Mouse (Mus musculus) forebrain, embryonic 15.5 days (tissue): ENCODE measurements around the gene Prkab1. TPM values are rescaled to one million over a fixed set of nuclear protein-coding genes. Genes with fewer than 3 reads are reported as not detected.

ENCODE experiments used
- ATAC-seq: fragments of 200-750 bp; cut with Nextera tagmentation; replicated peaks from 2 replicates; pipeline ENCODE4 v1.8.0; 2017; ENCODE audit warnings: mild to moderate bottlenecking, moderate TSS enrichment, moderate library complexity
- H3K27ac ChIP-seq: fragments of 300-500 bp; sonication (generic); replicated peaks from 2 replicates; pipeline ENCODE4 v1.5.1; 2015; ENCODE audit warnings: mild to moderate bottlenecking, inconsistent platforms
- H3K27me3 ChIP-seq: fragments of 300-500 bp; sonication (generic); 2 replicates; pipeline ENCODE4 v1.6.1; 2015; ENCODE audit warnings: inconsistent platforms
- H3K36me3 ChIP-seq: fragments of 300-500 bp; sonication (generic); 2 replicates; pipeline ENCODE4 v1.6.1; 2015; ENCODE audit warnings: mild to moderate bottlenecking, inconsistent platforms
- H3K4me1 ChIP-seq: fragments of 300-500 bp; sonication (generic); 2 replicates; pipeline ENCODE4 v1.6.1; 2015; ENCODE audit warnings: inconsistent platforms
- H3K4me2 ChIP-seq: fragments of 300-500 bp; sonication (generic); replicated peaks from 2 replicates; pipeline ENCODE4 v1.6.1; 2015; ENCODE audit warnings: mild to moderate bottlenecking, inconsistent platforms
- H3K4me3 ChIP-seq: fragments of 300-500 bp; sonication (generic); 2 replicates; pipeline ENCODE4 v1.5.1; 2015; ENCODE audit warnings: mild to moderate bottlenecking, inconsistent platforms
- H3K9ac ChIP-seq: fragments of 300-500 bp; sonication (generic); replicated peaks from 2 replicates; pipeline ENCODE4 v1.6.1; 2015; ENCODE audit warnings: mild to moderate bottlenecking, inconsistent platforms
- H3K9me3 ChIP-seq: fragments of 300-500 bp; sonication (generic); 2 replicates; pipeline ENCODE4 v1.6.1; 2016; ENCODE audit warnings: inconsistent platforms
- WGBS: fragments of 180-500 bp; shearing (Covaris S2); methylation state at CpG from one replicate; pipeline ENCODE4 v1.1.7; 2015; ENCODE audit warnings: mixed read lengths; 5-methylcytosine and 5-hydroxymethylcytosine counted together
- polyA plus RNA-seq: library from polyadenylated mRNA; unstranded; fragments of >200 nt; fragmentation: Nextera tagmentation; extraction: Ambion mirVana; gene quantifications from 2 replicates; pipeline ENCODE4 v1.2.1, GENCODE M21; 2015

Prkab1 gene
- polyA plus RNA-seq, 1 experiment from 2014 or later = 52.3 TPM

GRCm38 (mm10) chr5:116030566-116031189 lies 6.4 kb upstream of the Prkab1 start:
- Histone ChIP-seq H3K4me2 (peak overlapping the region; percentile 36), H3K36me3 (no peaks in the 10 kb centered on the region), H3K27ac (no peak overlapping the region), H3K9ac (no peak overlapping the region), H3K27me3 (peaks cover 4% of the 10 kb centered on the region), H3K4me1 (peaks cover 4% of the 10 kb centered on the region; the same call in 1 of the 2 replicates), H3K9me3 (no peaks in the 10 kb centered on the region), H3K4me3 (no peak overlapping the region)
- 5% methylated on average over 19 of the region's 19 CpGs for WGBS
- 0 out of 2 replicates have a peak, but pooled peaks have one; percentile 26 for ATAC-seq

GRCm38 (mm10) chr5:116029071-116029470 lies 4.8 kb upstream of the Prkab1 start:
- no peak for ATAC-seq
- Histone ChIP-seq H3K9ac (no peak overlapping the region), H3K4me3 (no peak overlapping the region), H3K4me1 (peaks cover 4% of the 10 kb centered on the region; the same call in 1 of the 2 replicates), H3K27ac (no peak overlapping the region), H3K27me3 (peaks cover 4% of the 10 kb centered on the region), H3K9me3 (no peaks in the 10 kb centered on the region), H3K4me2 (no peak overlapping the region), H3K36me3 (no peaks in the 10 kb centered on the region)
- 86% methylated on average over 7 of the region's 7 CpGs for WGBS

- Histone ChIP-seq H3K9ac (no peak overlapping the region), H3K27ac (no peak overlapping the region), H3K4me2 (no peak overlapping the region), H3K27me3 (peaks cover 4% of the 10 kb centered on the region), H3K4me1 (peaks cover 25% of the 10 kb centered on the region), H3K4me3 (no peak overlapping the region), H3K9me3 (no peaks in the 10 kb centered on the region), H3K36me3 (no peaks in the 10 kb centered on the region)
- ATAC-seq = no peak
- 95% methylated on average over 14 of the region's 14 CpGs for WGBS
Measured at GRCm38 (mm10) chr5:116026561-116026960, 2.3 kb upstream of the Prkab1 start.

GRCm38 (mm10) chr5:116026107-116026506 lies 1.8 kb upstream of the Prkab1 start:
- H3K9me3 ChIP-seq = no peaks in the 10 kb centered on the region
- no peaks in the 10 kb centered on the region for H3K36me3 ChIP-seq
- H3K4me1 ChIP-seq = peaks cover 25% of the 10 kb centered on the region
- H3K4me2 ChIP-seq = no peak overlapping the region
- no peak for ATAC-seq
- H3K9ac ChIP-seq = no peak overlapping the region
- H3K27me3 ChIP-seq = peaks cover 4% of the 10 kb centered on the region
- WGBS = 90% methylated on average over 5 of the region's 5 CpGs
- H3K27ac ChIP-seq = no peak overlapping the region
- no peak overlapping the region for H3K4me3 ChIP-seq

- H3K9me3 ChIP-seq = no peaks in the 10 kb centered on the region
- peak overlapping the region; percentile 85 for H3K4me3 ChIP-seq
- under 1% methylated on average over 28 of the region's 28 CpGs for WGBS
- peak overlapping the region; percentile 82 for H3K9ac ChIP-seq
- peaks cover 19% of the 10 kb centered on the region for H3K36me3 ChIP-seq
- peak; percentile 73 for ATAC-seq
- peak overlapping the region; percentile 87 for H3K4me2 ChIP-seq
- H3K27ac ChIP-seq = peak overlapping the region; percentile 85
- H3K4me1 ChIP-seq = peaks cover 21% of the 10 kb centered on the region
- no peaks in the 10 kb centered on the region for H3K27me3 ChIP-seq
Measured at GRCm38 (mm10) chr5:116023821-116024284, 455 bp downstream of the Prkab1 start.

- Histone ChIP-seq H3K27me3 (no peaks in the 10 kb centered on the region), H3K9ac (peak overlapping the region; percentile 82), H3K36me3 (peaks cover 25% of the 10 kb centered on the region), H3K4me1 (peaks cover 21% of the 10 kb centered on the region), H3K9me3 (no peaks in the 10 kb centered on the region), H3K27ac (peak overlapping the region; percentile 85), H3K4me3 (peak overlapping the region; percentile 85), H3K4me2 (peak overlapping the region; percentile 87)
- 3% methylated on average over 8 of the region's 8 CpGs for WGBS
- no peak for ATAC-seq
Measured at GRCm38 (mm10) chr5:116023251-116023661, 1.1 kb downstream of the Prkab1 start.

GRCm38 (mm10) chr5:116022658-116023200 lies 1.6 kb downstream of the Prkab1 start:
- Histone ChIP-seq H3K4me2 (peak overlapping the region; percentile 87), H3K4me3 (peak overlapping the region; percentile 85), H3K27me3 (no peaks in the 10 kb centered on the region), H3K27ac (peak overlapping the region; percentile 85; the same call in 1 of the 2 replicates), H3K4me1 (peaks cover 21% of the 10 kb centered on the region), H3K9me3 (no peaks in the 10 kb centered on the region), H3K9ac (no peak overlapping the region), H3K36me3 (peaks cover 31% of the 10 kb centered on the region)
- no peak for ATAC-seq
- 83% methylated on average over 7 of the region's 7 CpGs for WGBS

GRCm38 (mm10) chr5:116022131-116022530 lies 2.2 kb downstream of the Prkab1 start:
- Histone ChIP-seq H3K27ac (no peak overlapping the region), H3K9me3 (no peaks in the 10 kb centered on the region), H3K9ac (no peak overlapping the region), H3K27me3 (no peaks in the 10 kb centered on the region), H3K4me3 (no peak overlapping the region), H3K4me2 (0 out of 2 replicates have a peak overlapping the region, but pooled peaks have one; percentile 2), H3K4me1 (peaks cover 21% of the 10 kb centered on the region), H3K36me3 (peaks cover 37% of the 10 kb centered on the region)
- no peak for ATAC-seq
- WGBS = 97% methylated on average over 12 of the region's 12 CpGs

- no peak for ATAC-seq
- Histone ChIP-seq H3K9ac (no peak overlapping the region), H3K4me3 (no peak overlapping the region), H3K36me3 (peaks cover 42% of the 10 kb centered on the region), H3K9me3 (no peaks in the 10 kb centered on the region), H3K27me3 (no peaks in the 10 kb centered on the region), H3K4me2 (no peak overlapping the region), H3K27ac (no peak overlapping the region), H3K4me1 (peaks cover 21% of the 10 kb centered on the region)
- WGBS = 93% methylated on average over 14 of the region's 14 CpGs
Measured at GRCm38 (mm10) chr5:116021552-116021951, 2.8 kb downstream of the Prkab1 start.

- Histone ChIP-seq H3K4me1 (peaks cover 21% of the 10 kb centered on the region), H3K4me3 (no peak overlapping the region), H3K27me3 (no peaks in the 10 kb centered on the region), H3K4me2 (no peak overlapping the region), H3K9ac (no peak overlapping the region), H3K9me3 (no peaks in the 10 kb centered on the region), H3K27ac (no peak overlapping the region), H3K36me3 (peaks cover 63% of the 10 kb centered on the region)
- 91% methylated on average over 11 of the region's 11 CpGs for whole genome bisulfite sequencing
- ATAC-seq = no peak
Measured at GRCm38 (mm10) chr5:116019371-116019770, 4.9 kb downstream of the Prkab1 start.

GRCm38 (mm10) chr5:116018784-116019183 lies 5.5 kb downstream of the Prkab1 start:
- Histone ChIP-seq H3K4me2 (no peak overlapping the region), H3K36me3 (peaks cover 69% of the 10 kb centered on the region), H3K27me3 (no peaks in the 10 kb centered on the region), H3K9ac (no peak overlapping the region), H3K27ac (no peak overlapping the region), H3K4me3 (no peak overlapping the region), H3K4me1 (peaks cover 18% of the 10 kb centered on the region), H3K9me3 (no peaks in the 10 kb centered on the region)
- WGBS = 84% methylated on average over 6 of the region's 6 CpGs
- no peak for ATAC-seq

- Histone ChIP-seq H3K9ac (no peak overlapping the region), H3K36me3 (peaks cover 74% of the 10 kb centered on the region), H3K4me2 (no peak overlapping the region), H3K4me1 (peaks cover 12% of the 10 kb centered on the region), H3K27me3 (no peaks in the 10 kb centered on the region), H3K9me3 (no peaks in the 10 kb centered on the region), H3K27ac (no peak overlapping the region), H3K4me3 (no peak overlapping the region)
- no peak for ATAC-seq
- WGBS = 73% methylated on average over 9 of the region's 9 CpGs
Measured at GRCm38 (mm10) chr5:116018196-116018595, 6.1 kb downstream of the Prkab1 start.
